Mouse (Mus musculus) intestine, embryonic 14.5 days (tissue): ENCODE measurements at regions not wholly inside any gene's neighbourhood (a gene's known extent, or its start where the extent isn't known, plus 50 kb on each side); places are given as distances from the start of the nearest gene placed in this dataset.

ENCODE experiments used
- ATAC-seq: fragments of 200-750 bp; cut with Nextera tagmentation; replicated peaks from 2 replicates; pipeline ENCODE4 v1.8.0; 2017; ENCODE audit warnings: low read depth, moderate number of reproducible peaks, moderate TSS enrichment, moderate library complexity; ENCODE audit not compliant: low FRiP score, low TSS enrichment
- DNase-seq: peaks from one replicate; pipeline ENCODE4 v3.0.0-alpha.2; 2018; ENCODE audit warnings: low spot score
- H3K27ac ChIP-seq: fragments of 300-500 bp; sonication (generic); 2 replicates; pipeline ENCODE4 v1.5.1; 2014; ENCODE audit warnings: low read depth, mild to moderate bottlenecking, control low read depth
- H3K27me3 ChIP-seq: fragments of 300-500 bp; sonication (generic); replicated peaks from 2 replicates; pipeline ENCODE4 v1.6.1; 2014; ENCODE audit warnings: low read length, control low read depth; ENCODE audit not compliant: control insufficient read depth, insufficient read depth
- H3K36me3 ChIP-seq: fragments of 300-500 bp; sonication (generic); 2 replicates; pipeline ENCODE4 v1.6.1; 2014; ENCODE audit warnings: low read length, control low read depth; ENCODE audit not compliant: control insufficient read depth, insufficient read depth
- H3K4me1 ChIP-seq: fragments of 300-500 bp; sonication (generic); replicated peaks from 2 replicates; pipeline ENCODE4 v1.6.1; 2014; ENCODE audit warnings: low read length, control low read depth, mixed read lengths; ENCODE audit not compliant: control insufficient read depth, insufficient read depth
- H3K4me2 ChIP-seq: fragments of 300-500 bp; sonication (generic); 2 replicates; pipeline ENCODE4 v1.6.1; 2014; ENCODE audit warnings: low read length
- H3K4me3 ChIP-seq: fragments of 300-500 bp; sonication (generic); 2 replicates; pipeline ENCODE4 v1.5.1; 2014; ENCODE audit warnings: low read depth, low read length, control low read depth, mixed read lengths
- H3K9ac ChIP-seq: fragments of 300-500 bp; sonication (generic); 2 replicates; pipeline ENCODE4 v1.6.1; 2014; ENCODE audit warnings: mild to moderate bottlenecking, low read length
- H3K9me3 ChIP-seq: fragments of 300-500 bp; sonication (generic); 2 replicates; pipeline ENCODE4 v1.6.1; 2016; ENCODE audit warnings: low read length, control low read depth; ENCODE audit not compliant: control insufficient read depth
- WGBS: fragments of 180-500 bp; shearing (Covaris S2); extraction: QIAGEN DNeasy Blood & Tissue Kit; methylation state at CpG from one replicate; pipeline ENCODE4 v1.1.7; 2014; 5-methylcytosine and 5-hydroxymethylcytosine counted together

DNA sequence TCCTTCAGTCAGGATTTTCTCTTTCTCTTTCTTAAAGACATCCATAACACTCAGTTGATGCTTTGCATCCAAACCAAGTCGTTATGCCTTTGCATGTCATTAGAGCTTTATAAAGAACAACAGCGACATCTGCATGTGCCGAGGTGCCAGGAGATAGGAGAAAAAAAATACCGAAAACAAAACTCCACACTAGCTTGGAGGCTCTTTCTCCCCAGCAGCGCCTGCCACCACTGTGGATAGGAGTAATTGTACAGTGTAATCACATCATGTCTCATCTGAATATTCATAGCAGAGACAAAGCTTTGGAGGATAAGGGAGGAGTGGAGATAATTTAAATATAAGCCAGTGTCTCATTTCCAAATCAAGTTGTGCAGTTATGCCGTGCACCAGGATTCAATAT, 246.0 kb upstream of the Pmfbp1 start:
- Histone ChIP-seq H3K9me3 (no peaks in the 10 kb centered on the region), H3K4me1 (no peaks in the 10 kb centered on the region), H3K27me3 (no peaks in the 10 kb centered on the region), H3K27ac (no peak overlapping the region), H3K4me2 (no peak overlapping the region), H3K4me3 (no peak overlapping the region), H3K9ac (no peak overlapping the region), H3K36me3 (no peaks in the 10 kb centered on the region)
- WGBS: 88% methylated on average over 6 of the region's 6 CpGs
- no peak for ATAC-seq
- no peak for DNase-seq

- Histone ChIP-seq H3K9ac (no peak overlapping the region), H3K27me3 (no peaks in the 10 kb centered on the region), H3K27ac (no peak overlapping the region), H3K9me3 (no peaks in the 10 kb centered on the region), H3K36me3 (no peaks in the 10 kb centered on the region), H3K4me2 (no peak overlapping the region), H3K4me3 (no peak overlapping the region), H3K4me1 (no peaks in the 10 kb centered on the region)
- 84% methylated on average over 6 of the region's 6 CpGs for WGBS
- DNase-seq (no peak), ATAC-seq (no peak)
Measured at GRCm38 (mm10) chr8:109248356-109248755, 245.5 kb upstream of the Pmfbp1 start.

- H3K27me3 ChIP-seq: no peaks in the 10 kb centered on the region
- H3K9ac ChIP-seq: no peak overlapping the region
- no peak overlapping the region for H3K4me2 ChIP-seq
- DNase-seq (no peak), ATAC-seq (no peak)
- H3K4me3 ChIP-seq: no peak overlapping the region
- no peak overlapping the region for H3K27ac ChIP-seq
- WGBS: 89% methylated on average over 12 of the region's 12 CpGs
- H3K9me3 ChIP-seq: no peaks in the 10 kb centered on the region
- no peaks in the 10 kb centered on the region for H3K4me1 ChIP-seq
- H3K36me3 ChIP-seq: no peaks in the 10 kb centered on the region
Measured at GRCm38 (mm10) chr8:109249256-109249655, 244.6 kb upstream of the Pmfbp1 start.

- ATAC-seq: no peak
- Histone ChIP-seq H3K27ac (no peak overlapping the region), H3K4me1 (no peaks in the 10 kb centered on the region), H3K9me3 (no peaks in the 10 kb centered on the region), H3K9ac (no peak overlapping the region), H3K27me3 (no peaks in the 10 kb centered on the region), H3K36me3 (no peaks in the 10 kb centered on the region), H3K4me2 (no peak overlapping the region), H3K4me3 (no peak overlapping the region)
- no peak for DNase-seq
- 89% methylated on average over 9 of the region's 9 CpGs for WGBS
Measured at GRCm38 (mm10) chr8:109249691-109250090, 244.1 kb upstream of the Pmfbp1 start.

GRCm38 (mm10) chr8:109250551-109250950, 243.3 kb upstream of the Pmfbp1 start:
- ATAC-seq (no peak), DNase-seq (no peak)
- Histone ChIP-seq H3K36me3 (no peaks in the 10 kb centered on the region), H3K27me3 (no peaks in the 10 kb centered on the region), H3K4me2 (no peak overlapping the region), H3K9me3 (no peaks in the 10 kb centered on the region), H3K4me1 (no peaks in the 10 kb centered on the region), H3K27ac (no peak overlapping the region), H3K4me3 (no peak overlapping the region), H3K9ac (no peak overlapping the region)
- WGBS: 87% methylated on average over 8 of the region's 8 CpGs

GRCm38 (mm10) chr8:109251360-109251798, 242.4 kb upstream of the Pmfbp1 start:
- Histone ChIP-seq H3K4me3 (no peak overlapping the region), H3K27ac (no peak overlapping the region), H3K9ac (no peak overlapping the region), H3K4me2 (no peak overlapping the region), H3K9me3 (no peaks in the 10 kb centered on the region), H3K27me3 (no peaks in the 10 kb centered on the region), H3K4me1 (no peaks in the 10 kb centered on the region), H3K36me3 (no peaks in the 10 kb centered on the region)
- no peak for ATAC-seq
- WGBS: 81% methylated on average over 24 of the region's 24 CpGs
- DNase-seq: no peak

GRCm38 (mm10) chr8:109252404-109252803, 241.4 kb upstream of the Pmfbp1 start:
- DNase-seq: no peak
- H3K4me3 ChIP-seq: no peak overlapping the region
- H3K9ac ChIP-seq: no peak overlapping the region
- no peaks in the 10 kb centered on the region for H3K9me3 ChIP-seq
- H3K36me3 ChIP-seq: no peaks in the 10 kb centered on the region
- H3K4me2 ChIP-seq: no peak overlapping the region
- ATAC-seq: no peak
- no peaks in the 10 kb centered on the region for H3K27me3 ChIP-seq
- no peak overlapping the region for H3K27ac ChIP-seq
- H3K4me1 ChIP-seq: no peaks in the 10 kb centered on the region
- WGBS: 79% methylated on average over 4 of the region's 4 CpGs

- ATAC-seq (no peak), DNase-seq (peak; percentile 79)
- H3K36me3 ChIP-seq: no peaks in the 10 kb centered on the region
- H3K27me3 ChIP-seq: no peaks in the 10 kb centered on the region
- H3K9ac ChIP-seq: no peak overlapping the region
- H3K9me3 ChIP-seq: no peaks in the 10 kb centered on the region
- WGBS: 17% methylated on average over 5 of the region's 5 CpGs
- H3K27ac ChIP-seq: no peak overlapping the region
- H3K4me1 ChIP-seq: no peaks in the 10 kb centered on the region
- no peak overlapping the region for H3K4me2 ChIP-seq
- no peak overlapping the region for H3K4me3 ChIP-seq
Measured at GRCm38 (mm10) chr8:109279129-109279528, 214.7 kb upstream of the Pmfbp1 start.

DNA sequence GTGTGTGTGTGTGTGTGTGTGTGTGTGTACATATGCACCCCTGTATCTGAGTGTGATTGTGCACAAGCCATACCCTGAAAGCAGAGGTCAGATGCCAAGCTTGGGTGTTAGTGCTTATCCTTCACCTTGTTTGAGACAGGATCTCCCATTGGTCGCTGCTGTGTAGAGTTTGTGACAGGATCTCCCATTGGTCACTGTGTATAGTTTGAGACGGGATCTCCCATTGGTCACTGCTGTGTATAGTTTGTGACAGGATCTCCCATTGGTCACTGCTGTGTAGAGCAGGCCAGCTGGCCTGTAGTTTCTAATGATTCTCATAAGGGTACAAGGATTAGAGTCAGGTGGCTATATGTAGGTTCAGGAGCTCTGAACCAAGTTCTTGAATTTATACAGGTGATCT, 213.3 kb upstream of the Pmfbp1 start:
- 81% methylated on average over 2 of the region's 2 CpGs for WGBS
- Histone ChIP-seq H3K27me3 (no peaks in the 10 kb centered on the region), H3K4me3 (no peak overlapping the region), H3K36me3 (no peaks in the 10 kb centered on the region), H3K4me1 (no peaks in the 10 kb centered on the region), H3K9me3 (no peaks in the 10 kb centered on the region), H3K4me2 (no peak overlapping the region), H3K27ac (no peak overlapping the region), H3K9ac (no peak overlapping the region)
- DNase-seq (no peak), ATAC-seq (no peak)
